Mouse (Mus musculus) cerebellum, adult 2 months (tissue): ENCODE measurements around the gene Fam129c.

Experiments used
- CTCF ChIP-seq: fragments of 200-500 bp; IDR thresholded peaks from 2 replicates; pipeline ENCODE4 v1.5.1; 2011; ENCODE audit warnings: low read depth, mild to moderate bottlenecking, control low read depth, low read length, moderate library complexity, borderline replicate concordance; ENCODE audit not compliant: insufficient read depth
- POLR2A ChIP-seq: fragments of 200-500 bp; IDR thresholded peaks from 2 replicates; pipeline ENCODE4 v1.6.1; 2011; ENCODE audit warnings: low read length, control low read depth, borderline replicate concordance; ENCODE audit not compliant: insufficient read depth

DNA sequence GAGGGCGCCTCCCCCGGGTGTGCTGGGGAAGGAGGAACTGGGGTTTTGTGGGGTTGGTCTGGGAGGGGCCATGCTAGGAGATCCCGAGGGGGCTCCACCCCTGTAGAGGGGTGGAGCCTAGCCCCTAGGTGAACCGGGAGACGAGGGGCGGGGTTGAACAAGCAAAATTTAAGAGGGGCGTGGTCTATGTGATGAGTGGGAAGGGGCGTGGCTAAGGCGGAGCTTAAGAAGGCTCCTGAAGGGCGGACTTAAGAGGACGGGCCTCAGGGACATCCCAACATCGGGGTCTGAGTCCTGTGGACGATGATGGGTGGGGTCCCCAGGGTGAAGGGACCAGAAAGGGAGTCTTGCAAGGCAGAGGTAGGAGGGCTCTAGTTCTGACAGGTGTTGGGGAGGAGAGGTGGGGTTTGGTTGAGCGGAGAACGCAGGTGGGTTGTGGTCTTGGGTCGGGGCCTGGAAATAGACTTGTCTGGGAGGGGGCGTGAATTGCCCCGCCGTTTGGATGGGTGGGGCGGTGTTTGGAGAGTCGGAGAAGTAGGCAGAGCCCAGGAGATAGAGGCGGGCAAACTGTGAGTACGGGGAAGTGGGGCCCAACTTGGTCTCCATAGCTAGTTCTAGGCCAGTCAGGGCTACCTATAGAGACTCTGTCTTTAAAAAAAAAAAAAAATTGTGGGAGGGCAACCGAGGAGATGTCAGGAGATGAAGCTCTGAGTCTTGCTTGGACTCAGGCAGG is 38.3 kb upstream of the Fam129c start:
- TF ChIP-seq POLR2A: no peak
- TF ChIP-seq CTCF: no peak
